Mouse (Mus musculus) neural tube, embryonic 13.5 days (tissue): Measurements from ENCODE around the gene Stkld1. TPM values are rescaled to one million over a fixed set of nuclear protein-coding genes. Genes with fewer than 3 reads are reported as not detected.

ENCODE experiments used
- ATAC-seq: fragments of 200-750 bp; cut with Nextera tagmentation; 2 replicates; pipeline ENCODE4 v1.8.0; 2017; ENCODE audit warnings: low read depth, mild to moderate bottlenecking, moderate TSS enrichment, moderate library complexity
- H3K27ac ChIP-seq: fragments of 300-500 bp; sonication (generic); replicated peaks from 2 replicates; pipeline ENCODE4 v1.5.1; 2015; ENCODE audit warnings: moderate library complexity, mild to moderate bottlenecking, inconsistent platforms
- H3K27me3 ChIP-seq: fragments of 300-500 bp; sonication (generic); 2 replicates; pipeline ENCODE4 v1.6.1; 2015; ENCODE audit warnings: mild to moderate bottlenecking, inconsistent platforms
- H3K36me3 ChIP-seq: fragments of 300-500 bp; sonication (generic); 2 replicates; pipeline ENCODE4 v1.6.1; 2015; ENCODE audit warnings: mild to moderate bottlenecking, inconsistent platforms
- H3K4me1 ChIP-seq: fragments of 300-500 bp; sonication (generic); replicated peaks from 2 replicates; pipeline ENCODE4 v1.6.1; 2015; ENCODE audit warnings: inconsistent platforms
- H3K4me2 ChIP-seq: fragments of 300-500 bp; sonication (generic); 2 replicates; pipeline ENCODE4 v1.6.1; 2015; ENCODE audit warnings: inconsistent platforms, mild to moderate bottlenecking, moderate library complexity
- H3K4me3 ChIP-seq: fragments of 300-500 bp; sonication (generic); 2 replicates; pipeline ENCODE4 v1.5.1; 2015; ENCODE audit warnings: mild to moderate bottlenecking, inconsistent platforms
- H3K9ac ChIP-seq: fragments of 300-500 bp; sonication (generic); 2 replicates; pipeline ENCODE4 v1.6.1; 2015; ENCODE audit warnings: moderate library complexity, mild to moderate bottlenecking, inconsistent platforms
- H3K9me3 ChIP-seq: fragments of 300-500 bp; sonication (generic); 2 replicates; pipeline ENCODE4 v1.6.1; 2016; ENCODE audit warnings: inconsistent platforms
- whole genome bisulfite sequencing: fragments of 180-500 bp; shearing (Covaris S2); methylation state at CpG from one replicate; pipeline ENCODE4 v1.1.7; 2015; 5-methylcytosine and 5-hydroxymethylcytosine counted together
- polyA plus RNA-seq: library from polyadenylated mRNA; unstranded; fragments of >200 nt; fragmentation: Nextera tagmentation; extraction: Ambion mirVana; gene quantifications from 2 replicates; pipeline ENCODE4 v1.2.1, GENCODE M21; 2015

Gene Stkld1
- polyA plus RNA-seq, 1 experiment from 2014 or later, result 0.11 TPM

GRCm38 (mm10) chr2:26952866-26953265, 19.0 kb downstream of the Stkld1 start:
- Histone ChIP-seq H3K9ac (no peak overlapping the region), H3K9me3 (no peaks in the 10 kb centered on the region), H3K4me1 (no peaks in the 10 kb centered on the region), H3K36me3 (peaks cover 99% of the 10 kb centered on the region), H3K4me2 (no peak overlapping the region), H3K4me3 (no peak overlapping the region), H3K27me3 (no peaks in the 10 kb centered on the region), H3K27ac (no peak overlapping the region)
- ATAC-seq, result no peak
- 91% methylated on average over 8 of the region's 8 CpGs for WGBS

- Histone ChIP-seq H3K4me3 (no peak overlapping the region), H3K27ac (no peak overlapping the region), H3K27me3 (no peaks in the 10 kb centered on the region), H3K9ac (no peak overlapping the region), H3K9me3 (no peaks in the 10 kb centered on the region), H3K4me2 (no peak overlapping the region), H3K36me3 (peaks cover 95% of the 10 kb centered on the region), H3K4me1 (no peaks in the 10 kb centered on the region)
- 91% methylated on average over 2 of the region's 2 CpGs for WGBS
- no peak for ATAC-seq
Measured at GRCm38 (mm10) chr2:26954735-26955395, 21.0 kb downstream of the Stkld1 start.

GRCm38 (mm10) chr2:26956811-26957487, 23.1 kb downstream of the Stkld1 start:
- H3K27ac ChIP-seq, result no peak overlapping the region
- WGBS, result 96% methylated on average over 12 of the region's 12 CpGs
- ATAC-seq, result no peak
- H3K27me3 ChIP-seq, result no peaks in the 10 kb centered on the region
- H3K4me2 ChIP-seq, result no peak overlapping the region
- H3K4me3 ChIP-seq, result no peak overlapping the region
- H3K4me1 ChIP-seq, result peaks cover 14% of the 10 kb centered on the region
- H3K9ac ChIP-seq, result no peak overlapping the region
- H3K36me3 ChIP-seq, result peaks cover 92% of the 10 kb centered on the region
- H3K9me3 ChIP-seq, result no peaks in the 10 kb centered on the region

GRCm38 (mm10) chr2:26957488-26957859, 23.6 kb downstream of the Stkld1 start:
- no peak for ATAC-seq
- Histone ChIP-seq H3K36me3 (peaks cover 92% of the 10 kb centered on the region), H3K9me3 (no peaks in the 10 kb centered on the region), H3K27me3 (no peaks in the 10 kb centered on the region), H3K27ac (no peak overlapping the region), H3K4me1 (peaks cover 18% of the 10 kb centered on the region), H3K4me2 (no peak overlapping the region), H3K9ac (no peak overlapping the region), H3K4me3 (no peak overlapping the region)
- 92% methylated on average over 2 of the region's 2 CpGs for WGBS

- Histone ChIP-seq H3K4me3 (no peak overlapping the region), H3K9me3 (no peaks in the 10 kb centered on the region), H3K27me3 (no peaks in the 10 kb centered on the region), H3K27ac (no peak overlapping the region), H3K36me3 (peaks cover 59% of the 10 kb centered on the region), H3K9ac (peak overlapping the region; percentile 34; the same call in 1 of the 2 replicates), H3K4me1 (peaks cover 35% of the 10 kb centered on the region), H3K4me2 (no peak overlapping the region)
- 84% methylated on average over 4 of the region's 4 CpGs for WGBS
- ATAC-seq, result no peak
Measured at GRCm38 (mm10) chr2:26960756-26961155, 26.9 kb downstream of the Stkld1 start.

GRCm38 (mm10) chr2:26963923-26964723, 30.3 kb downstream of the Stkld1 start, which contains the start of gene Rexo4:
Gene Rexo4 (minus strand): TSS chr2:26964386.
- 0 out of 2 replicates have a peak, but pooled peaks cover 3% of the 10 kb centered on the region for H3K9me3 ChIP-seq
- H3K27ac ChIP-seq, result peak within 1 kb of the TSS; percentile 99
- whole genome bisulfite sequencing, result under 1% methylated on average over 50 of the region's 50 CpGs
- H3K36me3 ChIP-seq, result peaks cover 27% of the 10 kb centered on the region
- H3K27me3 ChIP-seq, result no peaks in the 10 kb centered on the region
- peak within 1 kb of the TSS; percentile 71 for H3K4me3 ChIP-seq
- ATAC-seq, result peak; percentile 97
- peaks cover 35% of the 10 kb centered on the region for H3K4me1 ChIP-seq
- H3K9ac ChIP-seq, result peak within 1 kb of the TSS; percentile 93
- peak within 1 kb of the TSS; percentile 94 for H3K4me2 ChIP-seq

GRCm38 (mm10) chr2:26964724-26965370, 31.0 kb downstream of the Stkld1 start:
- Histone ChIP-seq H3K4me1 (peaks cover 35% of the 10 kb centered on the region), H3K27ac (peak overlapping the region; percentile 99), H3K9me3 (0 out of 2 replicates have a peak, but pooled peaks cover 3% of the 10 kb centered on the region), H3K4me3 (peak overlapping the region; percentile 71), H3K27me3 (no peaks in the 10 kb centered on the region), H3K9ac (peak overlapping the region; percentile 93), H3K36me3 (peaks cover 22% of the 10 kb centered on the region), H3K4me2 (peak overlapping the region; percentile 94)
- WGBS, result 20% methylated on average over 14 of the region's 14 CpGs
- ATAC-seq, result peak; percentile 12

- H3K4me1 ChIP-seq, result peaks cover 18% of the 10 kb centered on the region
- ATAC-seq, result no peak
- H3K27me3 ChIP-seq, result no peaks in the 10 kb centered on the region
- H3K36me3 ChIP-seq, result peaks cover 2% of the 10 kb centered on the region
- no peak overlapping the region for H3K9ac ChIP-seq
- no peak overlapping the region for H3K4me2 ChIP-seq
- no peak overlapping the region for H3K27ac ChIP-seq
- no peak overlapping the region for H3K4me3 ChIP-seq
- 0 out of 2 replicates have a peak, but pooled peaks cover 3% of the 10 kb centered on the region for H3K9me3 ChIP-seq
- 80% methylated on average over 2 of the region's 2 CpGs for WGBS
Measured at GRCm38 (mm10) chr2:26967262-26967661, 33.4 kb downstream of the Stkld1 start.

GRCm38 (mm10) chr2:26973116-26973515, 39.3 kb downstream of the Stkld1 start, which contains the start of gene Adamts13:
Gene Adamts13 (plus strand): TSS chr2:26973416.
- no peak for ATAC-seq
- H3K27me3 ChIP-seq, result no peaks in the 10 kb centered on the region
- no peak within 1 kb of the TSS for H3K9ac ChIP-seq
- no peaks in the 10 kb centered on the region for H3K4me1 ChIP-seq
- H3K4me2 ChIP-seq, result peak within 1 kb of the TSS; percentile 5; the same call in 1 of the 2 replicates
- H3K4me3 ChIP-seq, result no peak within 1 kb of the TSS
- 65% methylated on average over 3 of the region's 3 CpGs for WGBS
- H3K27ac ChIP-seq, result no peak within 1 kb of the TSS
- H3K36me3 ChIP-seq, result no peaks in the 10 kb centered on the region
- H3K9me3 ChIP-seq, result no peaks in the 10 kb centered on the region

- no peaks in the 10 kb centered on the region for H3K9me3 ChIP-seq
- no peak overlapping the region for H3K27ac ChIP-seq
- WGBS, result 66% methylated on average over 4 of the region's 4 CpGs
- H3K4me1 ChIP-seq, result no peaks in the 10 kb centered on the region
- ATAC-seq, result no peak
- no peak overlapping the region for H3K4me2 ChIP-seq
- no peaks in the 10 kb centered on the region for H3K36me3 ChIP-seq
- H3K9ac ChIP-seq, result no peak overlapping the region
- no peak overlapping the region for H3K4me3 ChIP-seq
- no peaks in the 10 kb centered on the region for H3K27me3 ChIP-seq
Measured at GRCm38 (mm10) chr2:26973960-26974359, 40.1 kb downstream of the Stkld1 start.

- 63% methylated on average over 1 of the region's 1 CpGs for WGBS
Measured at GRCm38 (mm10) chr2:26980361-26980760, 46.5 kb downstream of the Stkld1 start.

More at GRCm38 (mm10) chr2:26980361-26980760, 46.5 kb downstream of the Stkld1 start:
- Histone ChIP-seq H3K4me3 (no peak overlapping the region), H3K27ac (no peak overlapping the region), H3K9ac (no peak overlapping the region), H3K4me2 (no peak overlapping the region), H3K4me1 (no peaks in the 10 kb centered on the region), H3K27me3 (no peaks in the 10 kb centered on the region), H3K9me3 (no peaks in the 10 kb centered on the region), H3K36me3 (no peaks in the 10 kb centered on the region)
- no peak for ATAC-seq
